Mouse (Mus musculus) frontal cortex, postnatal 25 days (tissue): ENCODE measurements at regions not wholly inside any gene's neighbourhood (a gene's known extent, or its start where the extent isn't known, plus 50 kb on each side); places are given as distances from the start of the nearest gene placed in this dataset.

ENCODE experiments used
- DNase-seq, 2 experiments: peaks; one replicate each; pipeline ENCODE4 v3.0.0; 2022; ENCODE audit warnings: low spot score in 2 of 2

GRCm38 (mm10) chr1:23462411-23462810, 64.8 kb upstream of the Ogfrl1 start:
- DNase-seq, result no peak

GRCm38 (mm10) chr1:23464081-23464480, 66.5 kb upstream of the Ogfrl1 start:
- DNase-seq, result no peak

- no peak for DNase-seq
Observed at GRCm38 (mm10) chr1:23466340-23466739, 68.8 kb upstream of the Ogfrl1 start.

- DNase-seq, result no peak
Observed at GRCm38 (mm10) chr1:23467405-23467804, 69.8 kb upstream of the Ogfrl1 start.

- DNase-seq, result no peak
Observed at GRCm38 (mm10) chr1:23480776-23481320, 83.3 kb upstream of the Ogfrl1 start.

- DNase-seq, result no peak
Observed at GRCm38 (mm10) chr1:23484566-23484965, 87.0 kb upstream of the Ogfrl1 start.

GRCm38 (mm10) chr1:23485150-23485775, 87.7 kb upstream of the Ogfrl1 start:
- no peak for DNase-seq

GRCm38 (mm10) chr1:23487031-23487430, 89.5 kb upstream of the Ogfrl1 start:
- DNase-seq, result no peak

GRCm38 (mm10) chr1:23490640-23491039, 93.1 kb upstream of the Ogfrl1 start:
- DNase-seq, result no peak

GRCm38 (mm10) chr1:23491041-23491440, 93.5 kb upstream of the Ogfrl1 start:
- DNase-seq, result no peak

- no peak for DNase-seq
Observed at GRCm38 (mm10) chr1:23492981-23493380, 95.4 kb upstream of the Ogfrl1 start.

- no peak for DNase-seq
Observed at GRCm38 (mm10) chr1:23495412-23495811, 97.8 kb upstream of the Ogfrl1 start.

- DNase-seq, result no peak
Observed at GRCm38 (mm10) chr1:23520113-23520512, 122.5 kb upstream of the Ogfrl1 start.

GRCm38 (mm10) chr1:23532659-23533058, 135.1 kb upstream of the Ogfrl1 start:
- no peak for DNase-seq

GRCm38 (mm10) chr1:23536621-23537020, 139.0 kb upstream of the Ogfrl1 start:
- DNase-seq, result no peak

- no peak for DNase-seq
Observed at GRCm38 (mm10) chr1:23538419-23538818, 140.8 kb upstream of the Ogfrl1 start.

- DNase-seq, result no peak
Observed at GRCm38 (mm10) chr1:23540594-23540993, 143.0 kb upstream of the Ogfrl1 start.

GRCm38 (mm10) chr1:23555794-23556193, 158.2 kb upstream of the Ogfrl1 start:
- DNase-seq, result no peak

GRCm38 (mm10) chr1:23568106-23568505, 170.5 kb upstream of the Ogfrl1 start:
- DNase-seq, result no peak

GRCm38 (mm10) chr1:23574461-23574860, 176.9 kb upstream of the Ogfrl1 start:
- DNase-seq, result no peak

- no peak for DNase-seq
Observed at GRCm38 (mm10) chr1:23575005-23575404, 177.4 kb upstream of the Ogfrl1 start.

GRCm38 (mm10) chr1:23575515-23575914, 177.9 kb upstream of the Ogfrl1 start:
- no peak for DNase-seq

- DNase-seq, result no peak
Observed at GRCm38 (mm10) chr1:23576150-23576549, 178.6 kb upstream of the Ogfrl1 start.

- no peak for DNase-seq
Observed at GRCm38 (mm10) chr1:23589414-23589942, 172.1 kb upstream of the B3gat2 start.
